Mouse (Mus musculus): Measurements from ENCODE around the gene A030003K21Rik. TPM values are rescaled to one million over a fixed set of nuclear protein-coding genes. Genes with fewer than 3 reads are reported as not detected.
"Not testable (repeated sequence)": the region's sequence is repeated elsewhere in the genome, so short reads cannot be mapped to it uniquely, and the experiment has no call there.

A030003K21Rik gene
- polyA plus RNA-seq (2014; fragmentation: Nextera tagmentation; extraction: Ambion mirVana), result not detected in 2 replicates

DNA sequence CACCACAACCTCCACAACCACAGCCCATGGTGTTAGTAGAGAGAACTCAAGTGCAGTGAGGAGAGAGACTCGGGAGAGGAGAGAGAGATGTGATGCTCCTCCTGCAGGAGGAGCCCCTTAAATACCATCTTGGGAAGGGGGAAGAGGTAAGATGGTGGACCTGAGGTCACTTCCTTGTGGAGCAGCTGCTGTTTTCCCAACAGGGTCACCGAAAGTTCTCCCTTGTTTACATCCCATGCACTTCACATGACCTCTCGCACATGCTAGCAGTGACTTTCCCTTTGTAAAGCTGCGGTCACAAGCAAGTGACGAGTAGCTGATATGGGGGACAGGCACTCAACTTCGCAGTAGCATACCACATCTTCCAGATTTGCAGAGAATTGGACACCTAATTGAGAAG is at the start of gene A030003K21Rik:
Gene A030003K21Rik, minus strand, starts transcription at position 94 of the 400 bp plus-strand sequence.
- not testable (repeated sequence) for H3K27ac ChIP-seq (replicated peaks; ENCODE audit: low read depth, low read length); H3K27me3 ChIP-seq (replicated peaks; ENCODE audit: control insufficient read depth, insufficient read depth, low read length); H3K4me3 ChIP-seq (ENCODE audit: low read depth, low read length)

GRCm38 (mm10) chr1:82992093-82992492 is 48.9 kb upstream of the A030003K21Rik start:
- no peak overlapping the region for H3K4me2 ChIP-seq (ENCODE audit: low read depth, low read length)
- no peaks in the 10 kb centered on the region for H3K36me3 ChIP-seq (ENCODE audit: control insufficient read depth, insufficient read depth, low read length)
- H3K27me3 ChIP-seq (replicated peaks; ENCODE audit: control insufficient read depth, insufficient read depth, low read length), result no peaks in the 10 kb centered on the region
- 91% methylated on average over 6 of the region's 6 CpGs for WGBS
- H3K4me3 ChIP-seq (ENCODE audit: low read depth, low read length), result no peak overlapping the region
- H3K27ac ChIP-seq (replicated peaks; ENCODE audit: low read depth, low read length), result no peak overlapping the region
- no peaks in the 10 kb centered on the region for H3K4me1 ChIP-seq (ENCODE audit: control insufficient read depth, insufficient read depth, low read length)
- no peaks in the 10 kb centered on the region for H3K9me3 ChIP-seq (ENCODE audit: control insufficient read depth, low read length)
- ATAC-seq (ENCODE audit: low read depth), result no peak
- no peak overlapping the region for H3K9ac ChIP-seq (ENCODE audit: low read depth, low read length)
- no peak for DNase-seq (ENCODE audit: low spot score)

More for the DNA sequence above, at the start of gene A030003K21Rik:
- not testable (repeated sequence) for ATAC-seq (ENCODE audit: low read depth); H3K4me2 ChIP-seq (ENCODE audit: low read depth, low read length); DNase-seq (ENCODE audit: low spot score); H3K4me1 ChIP-seq (ENCODE audit: control insufficient read depth, insufficient read depth, low read length); H3K9me3 ChIP-seq (ENCODE audit: control insufficient read depth, low read length); H3K36me3 ChIP-seq (ENCODE audit: control insufficient read depth, insufficient read depth, low read length); H3K9ac ChIP-seq (ENCODE audit: low read depth, low read length)
- no CpG with 5 or more reads among the region's 6 CpGs for WGBS

DNA sequence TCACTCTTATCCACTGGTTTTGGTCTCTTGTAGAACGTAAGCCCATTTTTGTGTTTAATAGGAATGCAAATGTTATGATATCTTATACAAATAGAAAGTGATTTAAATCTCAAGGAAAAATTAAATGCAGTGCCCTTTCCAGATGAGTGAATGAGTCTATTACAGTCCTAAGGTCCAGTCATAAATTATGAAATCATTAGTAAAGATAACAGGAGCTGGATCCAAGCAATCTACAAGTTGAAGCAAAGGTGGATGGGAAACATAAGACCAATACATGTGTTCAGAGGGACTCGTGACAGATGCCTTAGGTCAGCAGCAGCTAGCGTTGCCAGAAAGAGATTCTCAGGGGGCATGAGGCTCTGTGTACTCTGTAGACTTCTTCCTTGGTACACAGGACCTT is 48.4 kb upstream of the A030003K21Rik start:
- Histone ChIP-seq H3K9ac (ENCODE audit: low read depth, low read length) (no peak overlapping the region), H3K36me3 (ENCODE audit: control insufficient read depth, insufficient read depth, low read length) (no peaks in the 10 kb centered on the region), H3K27ac (replicated peaks; ENCODE audit: low read depth, low read length) (no peak overlapping the region), H3K27me3 (replicated peaks; ENCODE audit: control insufficient read depth, insufficient read depth, low read length) (no peaks in the 10 kb centered on the region), H3K4me1 (ENCODE audit: control insufficient read depth, insufficient read depth, low read length) (no peaks in the 10 kb centered on the region), H3K4me2 (ENCODE audit: low read depth, low read length) (no peak overlapping the region), H3K4me3 (ENCODE audit: low read depth, low read length) (no peak overlapping the region), H3K9me3 (ENCODE audit: control insufficient read depth, low read length) (no peaks in the 10 kb centered on the region)
- ATAC-seq (ENCODE audit: low read depth), result no peak
- WGBS, result 88% methylated on average over 3 of the region's 3 CpGs
- no peak for DNase-seq (ENCODE audit: low spot score)

DNA sequence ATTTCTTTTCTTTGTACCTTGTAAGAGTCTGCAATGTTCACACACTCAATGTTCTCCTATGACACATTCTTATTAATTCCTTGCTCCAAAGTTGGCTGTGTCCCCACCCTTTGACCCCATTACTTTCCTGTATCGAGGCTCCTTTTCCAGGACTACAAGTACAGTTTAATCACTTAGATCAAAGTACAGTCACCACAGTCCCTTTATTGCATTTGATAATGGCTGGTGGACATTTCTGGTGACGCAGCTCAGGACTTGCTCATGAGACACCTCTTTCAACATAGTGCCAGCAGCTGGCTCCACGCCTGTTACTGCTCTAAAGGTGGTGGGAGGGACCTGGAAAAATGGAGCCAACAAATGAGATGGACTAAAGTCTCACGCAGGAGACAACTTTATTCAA is 47.9 kb upstream of the A030003K21Rik start:
- ATAC-seq (ENCODE audit: low read depth), result no peak
- no peak for DNase-seq (ENCODE audit: low spot score)
- WGBS, result 69% methylated on average over 4 of the region's 4 CpGs
- no peak overlapping the region for H3K9ac ChIP-seq (ENCODE audit: low read depth, low read length)
- H3K27me3 ChIP-seq (replicated peaks; ENCODE audit: control insufficient read depth, insufficient read depth, low read length), result no peaks in the 10 kb centered on the region
- no peaks in the 10 kb centered on the region for H3K9me3 ChIP-seq (ENCODE audit: control insufficient read depth, low read length)
- no peak overlapping the region for H3K4me3 ChIP-seq (ENCODE audit: low read depth, low read length)
- H3K4me2 ChIP-seq (ENCODE audit: low read depth, low read length), result no peak overlapping the region
- H3K27ac ChIP-seq (replicated peaks; ENCODE audit: low read depth, low read length), result no peak overlapping the region
- H3K4me1 ChIP-seq (ENCODE audit: control insufficient read depth, insufficient read depth, low read length), result no peaks in the 10 kb centered on the region
- no peaks in the 10 kb centered on the region for H3K36me3 ChIP-seq (ENCODE audit: control insufficient read depth, insufficient read depth, low read length)

GRCm38 (mm10) chr1:82987530-82988198 is 44.5 kb upstream of the A030003K21Rik start:
- H3K36me3 ChIP-seq (ENCODE audit: control insufficient read depth, insufficient read depth, low read length), result no peaks in the 10 kb centered on the region
- 28% methylated on average over 4 of the region's 4 CpGs for WGBS
- peaks cover 10% of the 10 kb centered on the region for H3K9me3 ChIP-seq (ENCODE audit: control insufficient read depth, low read length)
- no peak overlapping the region for H3K4me3 ChIP-seq (ENCODE audit: low read depth, low read length)
- H3K27me3 ChIP-seq (replicated peaks; ENCODE audit: control insufficient read depth, insufficient read depth, low read length), result no peaks in the 10 kb centered on the region
- DNase-seq (ENCODE audit: low spot score) (peak; percentile 72), ATAC-seq (ENCODE audit: low read depth) (no peak)
- no peak overlapping the region for H3K4me2 ChIP-seq (ENCODE audit: low read depth, low read length)
- H3K4me1 ChIP-seq (ENCODE audit: control insufficient read depth, insufficient read depth, low read length), result no peaks in the 10 kb centered on the region
- H3K27ac ChIP-seq (replicated peaks; ENCODE audit: low read depth, low read length), result no peak overlapping the region
- no peak overlapping the region for H3K9ac ChIP-seq (ENCODE audit: low read depth, low read length)

DNA sequence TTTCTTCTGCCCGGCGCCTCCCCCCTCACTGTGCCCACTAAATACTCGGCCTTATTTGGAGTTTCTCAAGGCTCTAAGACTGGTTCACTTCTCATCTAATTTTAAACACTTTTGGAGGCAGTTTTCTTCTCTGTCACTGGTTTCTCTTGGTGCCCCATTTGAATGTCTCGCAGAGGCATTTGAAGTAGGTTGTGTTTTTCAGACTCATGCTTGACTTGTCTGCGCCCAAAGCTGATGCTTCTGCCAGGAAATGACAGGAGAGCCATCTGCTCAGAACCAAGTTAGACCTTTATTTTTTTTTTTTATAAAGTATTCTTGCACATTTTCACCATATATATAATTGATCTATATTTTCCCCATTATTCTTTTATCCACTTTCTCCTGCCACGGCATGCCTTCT is 43.5 kb upstream of the A030003K21Rik start:
- H3K36me3 ChIP-seq (ENCODE audit: control insufficient read depth, insufficient read depth, low read length), result no peaks in the 10 kb centered on the region
- H3K27me3 ChIP-seq (replicated peaks; ENCODE audit: control insufficient read depth, insufficient read depth, low read length), result no peaks in the 10 kb centered on the region
- DNase-seq (ENCODE audit: low spot score), result no peak
- H3K9ac ChIP-seq (ENCODE audit: low read depth, low read length), result no peak overlapping the region
- peaks cover 10% of the 10 kb centered on the region for H3K9me3 ChIP-seq (ENCODE audit: control insufficient read depth, low read length)
- WGBS, result 93% methylated on average over 6 of the region's 6 CpGs
- no peaks in the 10 kb centered on the region for H3K4me1 ChIP-seq (ENCODE audit: control insufficient read depth, insufficient read depth, low read length)
- no peak for ATAC-seq (ENCODE audit: low read depth)
- no peak overlapping the region for H3K27ac ChIP-seq (replicated peaks; ENCODE audit: low read depth, low read length)
- H3K4me2 ChIP-seq (ENCODE audit: low read depth, low read length), result no peak overlapping the region
- H3K4me3 ChIP-seq (ENCODE audit: low read depth, low read length), result no peak overlapping the region

DNA sequence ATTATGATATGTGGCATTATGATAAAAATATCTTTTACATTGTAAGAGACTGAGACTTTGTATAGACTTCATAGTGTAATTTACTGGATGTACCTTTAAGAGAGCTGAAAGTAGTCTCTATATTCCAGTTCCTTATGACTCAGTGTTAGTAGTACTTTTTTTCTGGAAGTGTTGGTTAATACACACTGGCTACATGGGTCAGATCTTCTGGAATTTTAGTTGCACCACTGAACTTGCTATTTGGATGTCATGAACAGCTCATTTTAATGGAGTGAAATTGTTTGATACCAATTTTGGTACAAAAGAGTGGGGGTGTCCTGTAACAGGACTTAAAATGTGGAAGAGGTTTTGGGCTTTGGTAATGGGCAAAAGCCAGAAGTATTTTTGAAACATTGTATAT is 34.7 kb upstream of the A030003K21Rik start:
- Histone ChIP-seq H3K9me3 (ENCODE audit: control insufficient read depth, low read length) (no peaks in the 10 kb centered on the region), H3K9ac (ENCODE audit: low read depth, low read length) (no peak overlapping the region), H3K4me3 (ENCODE audit: low read depth, low read length) (no peak overlapping the region), H3K27me3 (replicated peaks; ENCODE audit: control insufficient read depth, insufficient read depth, low read length) (no peaks in the 10 kb centered on the region), H3K36me3 (ENCODE audit: control insufficient read depth, insufficient read depth, low read length) (no peaks in the 10 kb centered on the region), H3K4me1 (ENCODE audit: control insufficient read depth, insufficient read depth, low read length) (no peaks in the 10 kb centered on the region), H3K27ac (replicated peaks; ENCODE audit: low read depth, low read length) (no peak overlapping the region), H3K4me2 (ENCODE audit: low read depth, low read length) (no peak overlapping the region)
- no peak for DNase-seq (ENCODE audit: low spot score)
- ATAC-seq (ENCODE audit: low read depth), result no peak

DNA sequence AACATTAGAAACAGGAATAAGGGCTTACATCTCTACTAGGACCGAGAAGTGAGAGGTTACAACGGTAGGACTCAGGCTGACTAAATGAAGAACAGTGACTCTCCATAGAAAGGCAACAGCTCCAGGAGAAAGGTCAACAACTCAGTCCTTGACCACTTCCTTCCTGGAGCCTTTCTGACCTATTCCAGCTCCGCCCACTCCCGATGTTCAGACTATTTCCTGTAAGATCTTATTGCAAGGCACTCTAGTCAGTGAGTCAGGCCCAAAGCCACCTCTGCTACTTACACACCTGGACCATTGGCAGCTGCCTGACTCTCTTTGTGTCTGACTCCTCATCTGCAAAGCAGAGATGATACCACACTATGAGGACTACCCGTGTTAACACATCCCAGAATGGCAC is 32.6 kb upstream of the A030003K21Rik start:
- 77% methylated on average over 5 of the region's 5 CpGs for WGBS

DNA sequence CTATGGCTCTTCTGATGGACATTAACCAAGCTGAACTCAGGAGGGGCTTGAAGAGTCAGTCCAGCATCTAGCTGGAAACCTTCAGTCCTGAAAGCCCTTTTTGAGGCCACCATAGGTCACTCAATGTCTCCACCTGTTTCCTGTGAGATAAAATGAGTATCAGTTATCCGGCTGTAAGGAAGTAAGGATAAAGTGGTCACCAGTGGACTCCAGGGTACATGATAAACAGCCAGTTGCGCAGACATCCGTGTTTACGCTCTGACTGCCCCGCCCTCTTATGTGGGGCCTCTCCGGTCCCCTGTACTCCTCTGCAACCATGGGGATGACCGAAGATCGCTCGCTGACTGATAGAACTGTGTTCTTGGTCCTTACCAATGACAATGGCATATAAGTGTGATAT is 31.2 kb upstream of the A030003K21Rik start:
- no peak for DNase-seq (ENCODE audit: low spot score)
- 90% methylated on average over 9 of the region's 9 CpGs for WGBS
- H3K4me3 ChIP-seq (ENCODE audit: low read depth, low read length), result no peak overlapping the region

More for the DNA sequence above, 32.6 kb upstream of the A030003K21Rik start:
- H3K4me1 ChIP-seq (ENCODE audit: control insufficient read depth, insufficient read depth, low read length), result no peaks in the 10 kb centered on the region
- no peaks in the 10 kb centered on the region for H3K27me3 ChIP-seq (replicated peaks; ENCODE audit: control insufficient read depth, insufficient read depth, low read length)
- no peaks in the 10 kb centered on the region for H3K36me3 ChIP-seq (ENCODE audit: control insufficient read depth, insufficient read depth, low read length)
- no peak overlapping the region for H3K27ac ChIP-seq (replicated peaks; ENCODE audit: low read depth, low read length)
- H3K9ac ChIP-seq (ENCODE audit: low read depth, low read length), result no peak overlapping the region
- DNase-seq (ENCODE audit: low spot score), result no peak
- no peak overlapping the region for H3K4me2 ChIP-seq (ENCODE audit: low read depth, low read length)
- no peak for ATAC-seq (ENCODE audit: low read depth)
- H3K4me3 ChIP-seq (ENCODE audit: low read depth, low read length), result no peak overlapping the region
- H3K9me3 ChIP-seq (ENCODE audit: control insufficient read depth, low read length), result no peaks in the 10 kb centered on the region

More for the DNA sequence above, 31.2 kb upstream of the A030003K21Rik start:
- Histone ChIP-seq H3K27me3 (replicated peaks; ENCODE audit: control insufficient read depth, insufficient read depth, low read length) (no peaks in the 10 kb centered on the region), H3K36me3 (ENCODE audit: control insufficient read depth, insufficient read depth, low read length) (no peaks in the 10 kb centered on the region), H3K9ac (ENCODE audit: low read depth, low read length) (no peak overlapping the region), H3K4me2 (ENCODE audit: low read depth, low read length) (no peak overlapping the region), H3K27ac (replicated peaks; ENCODE audit: low read depth, low read length) (no peak overlapping the region), H3K9me3 (ENCODE audit: control insufficient read depth, low read length) (no peaks in the 10 kb centered on the region), H3K4me1 (ENCODE audit: control insufficient read depth, insufficient read depth, low read length) (no peaks in the 10 kb centered on the region)
- no peak for ATAC-seq (ENCODE audit: low read depth)
